Mouse (Mus musculus) frontal cortex, postnatal 10 days (tissue): ENCODE data around the gene Cyp4a12a.
"Not testable (repeated sequence)": the region's sequence is repeated elsewhere in the genome, so short reads cannot be mapped to it uniquely, and the experiment has no call there.

ENCODE experiments used
- DNase-seq, 2 experiments: peaks; one replicate each; pipeline ENCODE4 v3.0.0; 2022; ENCODE audit warnings: low spot score in 2 of 2, mixed read lengths in 1 of 2

Cyp4a12a gene

GRCm38 (mm10) chr4:115298746-115299145 lies at the start of gene Cyp4a12a:
Gene Cyp4a12a, plus strand, starts transcription at chr4:115299046.
- not testable (repeated sequence) for DNase-seq

- DNase-seq = not testable (repeated sequence)
Observed at GRCm38 (mm10) chr4:115264687-115265569, 33.9 kb upstream of the Cyp4a12a start.

- not testable (repeated sequence) for DNase-seq
Observed at GRCm38 (mm10) chr4:115278215-115278982, 20.4 kb upstream of the Cyp4a12a start.

- no peak for DNase-seq
Observed at GRCm38 (mm10) chr4:115280342-115280741, 18.5 kb upstream of the Cyp4a12a start.

- DNase-seq = not testable (repeated sequence)
Observed at GRCm38 (mm10) chr4:115280779-115281178, 18.1 kb upstream of the Cyp4a12a start.

GRCm38 (mm10) chr4:115281231-115281767 lies 17.5 kb upstream of the Cyp4a12a start:
- DNase-seq = not testable (repeated sequence)

- not testable (repeated sequence) for DNase-seq
Observed at GRCm38 (mm10) chr4:115325722-115326121, 26.9 kb downstream of the Cyp4a12a start.

GRCm38 (mm10) chr4:115365624-115366023 lies 66.8 kb downstream of the Cyp4a12a start:
- DNase-seq = not testable (repeated sequence)

GRCm38 (mm10) chr4:115368067-115368466 lies 69.2 kb downstream of the Cyp4a12a start:
- DNase-seq = not testable (repeated sequence)
